Mouse (Mus musculus) small intestine, adult 10 weeks (tissue): Measurements from ENCODE around the gene Rtl4. TPM values are rescaled to one million over a fixed set of nuclear protein-coding genes. Genes with fewer than 3 reads are reported as not detected.

Experiments used
- polyA plus RNA-seq: library from polyadenylated mRNA; stranded (reverse); fragments of 350-450 nt; fragmentation: Illumina TruSeq; extraction: RNeasy Lipid Tissue Mini Kit (QIAGEN cat#74804); gene quantifications from one replicate; pipeline ENCODE4 v1.2.3, GENCODE M21; 2014; ENCODE audit warnings: low replicate concordance

Rtl4 gene
- polyA plus RNA-seq: 0.15 TPM

GRCm38 (mm10) chrX:144688207-144689118 is at the start of gene Rtl4:
Gene Rtl4 (plus strand): TSS chrX:144688907.

GRCm38 (mm10) chrX:144688142-144688206 is 733 bp upstream of the Rtl4 start, which contains the start of gene Trpc5:
Gene Trpc5 (minus strand): TSS chrX:144688180.

Other genes with a start within 250 kb of the Rtl4 start
- gene Trpc5os, start 232.3 kb upstream of the Rtl4 start, polyA plus RNA-seq: not detected
- gene Trpc5, start 727 bp upstream of the Rtl4 start, polyA plus RNA-seq: not detected